Mouse (Mus musculus) MN1 (cell line): Measurements from ENCODE around the gene Clmn.

Experiments
- DNase-seq: peaks from one replicate; pipeline ENCODE4 v3.0.0-alpha.2; 2016; ENCODE audit warnings: low spot score

The Clmn gene

DNA sequence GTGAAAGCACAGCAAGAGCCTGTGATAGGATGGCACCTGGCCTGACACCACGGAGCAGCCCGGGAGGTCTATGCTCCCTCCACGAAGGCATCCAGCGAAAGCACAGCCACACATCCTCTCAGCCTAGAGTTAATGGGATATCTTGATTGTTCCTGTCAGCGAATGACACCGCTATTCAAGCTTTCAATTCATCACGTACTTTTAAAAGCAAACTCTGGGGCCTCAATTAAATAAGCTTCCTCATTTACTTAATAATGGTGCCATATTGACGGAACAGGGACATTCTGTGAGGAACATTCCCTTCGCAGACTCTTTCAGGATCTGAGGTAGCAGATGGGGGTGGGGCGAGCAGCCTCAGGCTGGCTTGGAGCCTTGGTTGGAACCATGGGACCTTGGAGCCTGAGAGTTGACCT, 14.7 kb upstream of the Clmn start:
- no peak for DNase-seq

DNA sequence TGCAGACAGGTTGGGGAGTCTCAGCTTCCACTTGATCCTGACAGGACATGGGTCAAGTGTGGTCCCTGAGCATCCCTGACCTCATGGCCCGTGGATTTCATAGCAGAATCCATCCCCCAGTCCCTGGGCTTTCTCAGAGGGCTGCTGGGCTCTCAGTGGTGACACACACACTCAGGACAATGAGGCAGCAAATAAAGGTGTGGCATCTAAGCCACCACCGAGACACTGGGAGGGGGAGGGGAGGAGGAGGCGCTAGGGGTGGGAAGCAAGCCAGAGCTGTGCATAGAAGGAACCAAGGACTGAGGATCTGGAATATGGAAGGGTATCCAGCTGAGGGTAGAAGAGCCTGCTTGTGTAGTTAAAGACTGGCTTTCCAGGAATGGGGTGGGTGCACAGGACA, 11.2 kb upstream of the Clmn start:
- DNase-seq: no peak

DNA sequence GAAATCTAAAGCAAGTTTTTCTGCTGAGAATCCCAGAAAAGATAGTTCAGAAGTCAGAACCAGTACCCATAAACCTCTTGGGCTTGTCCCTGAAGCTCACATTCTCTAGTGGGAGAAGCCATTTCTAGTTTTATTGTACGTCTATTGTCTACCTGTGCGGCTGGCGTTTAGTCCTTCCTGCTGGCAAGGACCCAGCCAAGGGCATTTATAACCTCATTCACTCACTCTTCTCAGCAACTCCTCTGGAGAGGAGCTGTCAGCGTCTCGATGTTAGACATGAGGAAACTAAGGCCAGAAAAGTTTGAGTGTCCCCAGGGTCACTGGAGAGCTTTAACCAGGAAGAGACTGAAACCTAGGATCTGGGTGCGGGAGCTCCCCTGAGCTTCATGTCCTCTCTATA, 7.1 kb upstream of the Clmn start:
- DNase-seq: no peak

DNA sequence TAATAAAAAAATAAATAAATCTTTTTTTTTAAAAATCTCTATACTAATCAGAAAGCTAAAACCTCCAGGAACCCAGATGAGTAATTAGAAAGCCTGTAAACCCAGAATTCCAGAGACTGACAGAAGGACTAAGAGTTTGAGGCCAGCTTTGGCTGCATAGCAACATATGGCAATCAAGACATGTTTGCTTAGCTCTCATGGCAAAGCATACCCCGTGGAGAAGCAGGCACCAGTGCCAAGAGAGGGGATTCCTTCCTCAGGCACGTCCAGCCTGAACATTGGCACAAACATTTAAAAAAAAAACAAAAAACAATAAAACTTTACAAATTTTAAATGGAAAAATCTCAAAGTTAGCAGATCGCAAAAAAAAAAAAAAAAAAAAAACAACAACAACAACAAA, 4.9 kb upstream of the Clmn start:
- DNase-seq: no peak

DNA sequence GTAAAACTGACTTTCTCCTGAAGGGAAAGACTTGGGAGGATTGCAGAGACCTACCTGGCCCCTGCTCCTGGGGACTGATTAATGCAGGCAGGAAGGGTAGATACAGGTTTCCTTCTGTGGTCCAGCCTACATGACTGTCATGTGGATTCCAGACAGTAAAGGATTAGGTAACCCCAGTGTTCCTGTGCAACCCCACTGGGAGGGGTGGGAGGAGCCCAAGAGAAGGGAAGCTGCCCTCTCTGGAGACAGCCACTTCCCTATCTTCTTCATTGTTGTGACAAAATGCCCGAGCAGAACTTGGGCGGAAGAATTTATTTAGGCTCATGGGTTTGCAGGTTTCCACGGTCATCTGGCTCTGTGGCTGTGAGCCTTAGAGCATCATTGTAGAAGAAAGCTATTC, 3.6 kb upstream of the Clmn start:
- no peak for DNase-seq

DNA sequence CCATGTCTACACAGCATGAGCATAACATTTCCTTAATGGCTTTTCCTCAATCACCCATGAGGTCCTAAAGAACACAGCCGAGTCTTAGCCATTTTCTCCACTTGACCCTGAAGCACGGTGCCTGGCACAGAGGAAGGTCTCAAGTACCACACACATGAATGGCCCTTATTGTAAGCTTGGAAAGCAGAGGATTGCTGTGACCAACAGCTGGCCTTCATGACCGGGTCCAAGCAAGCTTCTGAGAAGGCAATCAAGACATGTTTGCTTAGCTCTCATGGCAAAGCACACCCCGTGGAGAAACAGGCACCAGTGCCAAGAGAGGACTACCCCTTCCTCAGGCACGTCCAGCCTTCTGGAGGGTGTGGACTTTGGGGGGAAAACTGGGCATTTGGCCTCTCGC, 3.0 kb upstream of the Clmn start:
- DNase-seq: no peak

DNA sequence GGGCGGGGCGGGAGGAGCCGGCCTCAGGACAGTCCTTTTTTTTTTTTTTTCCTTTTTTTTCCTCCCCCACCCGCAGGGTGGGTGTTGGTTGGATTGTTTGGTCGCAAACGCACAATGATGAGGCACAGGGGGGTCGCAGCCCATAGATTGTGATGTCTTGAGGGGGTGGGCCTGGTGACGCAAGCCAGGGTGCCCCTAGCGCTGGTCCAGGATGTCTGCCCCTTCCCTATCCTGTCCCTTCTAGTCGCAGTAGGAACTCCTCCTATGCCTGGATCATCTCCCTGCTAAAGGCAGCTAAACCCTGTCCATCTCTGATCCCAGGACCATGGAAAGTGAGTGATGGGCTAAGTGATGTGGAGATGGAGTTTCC, 275 bp upstream of the Clmn start:
- peak; percentile 13 for DNase-seq

DNA sequence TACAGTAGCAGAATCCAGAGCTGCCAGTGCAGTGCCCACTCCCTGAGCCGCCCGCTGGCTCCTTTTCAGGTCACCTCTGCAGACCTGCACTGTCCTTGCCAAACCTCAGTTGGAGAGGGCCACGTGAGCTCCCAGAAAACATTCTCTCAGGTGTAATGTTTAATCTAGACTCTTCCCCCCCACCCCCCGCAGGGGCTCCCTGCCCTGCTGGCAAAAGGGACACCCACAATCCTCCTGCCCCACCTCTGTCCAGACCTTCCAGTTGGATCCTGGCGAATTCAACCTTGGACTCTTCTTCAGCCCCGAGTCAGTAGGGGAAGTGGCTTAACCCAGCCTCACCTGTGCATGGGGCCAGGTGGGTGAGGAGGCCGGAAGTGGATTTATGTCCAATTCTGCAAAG, 1.2 kb downstream of the Clmn start:
- no peak for DNase-seq

DNA sequence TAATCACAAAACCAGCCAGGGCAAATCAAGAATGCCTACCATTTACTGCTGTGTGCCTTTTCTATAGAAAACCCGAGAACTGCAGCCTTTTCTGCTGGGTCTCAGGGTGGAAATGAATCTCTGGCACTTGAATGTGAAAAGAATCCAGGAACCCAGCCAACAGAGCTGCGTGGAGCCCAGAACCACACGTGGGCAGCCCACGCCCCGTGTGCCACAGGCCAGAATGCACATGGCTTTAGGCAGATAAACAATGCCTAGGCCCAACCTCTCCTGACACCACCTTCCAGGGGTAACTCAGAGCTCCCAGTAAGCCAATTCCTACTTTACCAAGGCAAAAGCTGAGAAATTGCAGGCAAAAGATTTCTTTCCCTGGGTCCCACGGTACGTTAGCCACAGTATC, 5.7 kb downstream of the Clmn start:
- no peak for DNase-seq

DNA sequence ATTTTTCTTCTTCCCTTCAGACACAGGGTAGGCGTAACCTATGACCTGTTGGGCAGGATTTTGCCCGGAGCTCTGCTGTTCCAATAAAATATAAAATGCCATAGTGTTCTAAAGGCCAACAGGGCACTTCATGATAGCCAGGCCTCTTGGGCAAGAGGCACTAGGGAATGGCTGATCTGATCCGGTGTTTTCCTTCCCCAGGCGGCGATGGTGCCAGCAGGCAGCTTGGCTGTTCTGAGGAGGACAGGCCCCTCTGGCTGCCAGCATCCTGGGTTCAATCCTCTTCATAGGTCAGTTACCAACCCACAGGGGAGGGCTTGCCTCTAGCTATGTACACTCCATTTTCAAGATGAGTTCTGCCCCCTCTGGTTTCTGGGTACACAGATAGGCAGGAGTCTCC, 6.1 kb downstream of the Clmn start:
- no peak for DNase-seq

DNA sequence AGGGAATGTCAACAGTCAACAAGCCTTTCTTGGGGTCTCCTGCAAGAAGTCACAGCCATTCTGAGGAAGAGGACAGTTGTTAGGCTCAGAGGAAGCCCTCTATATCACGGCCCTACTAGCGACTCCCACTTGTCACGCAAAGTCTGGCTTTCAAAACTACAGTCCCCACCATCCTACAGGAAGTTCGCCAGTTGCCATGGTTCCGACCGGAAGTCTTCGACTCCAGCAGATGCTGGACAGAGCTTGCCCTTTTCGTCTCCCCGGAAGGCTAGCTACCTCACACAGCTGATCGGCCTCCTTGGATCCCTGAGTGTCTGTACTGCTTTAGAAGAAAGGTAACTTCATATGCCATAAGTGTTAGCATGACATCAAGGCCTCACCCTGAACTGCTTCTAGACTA, 7.3 kb downstream of the Clmn start:
- no peak for DNase-seq

DNA sequence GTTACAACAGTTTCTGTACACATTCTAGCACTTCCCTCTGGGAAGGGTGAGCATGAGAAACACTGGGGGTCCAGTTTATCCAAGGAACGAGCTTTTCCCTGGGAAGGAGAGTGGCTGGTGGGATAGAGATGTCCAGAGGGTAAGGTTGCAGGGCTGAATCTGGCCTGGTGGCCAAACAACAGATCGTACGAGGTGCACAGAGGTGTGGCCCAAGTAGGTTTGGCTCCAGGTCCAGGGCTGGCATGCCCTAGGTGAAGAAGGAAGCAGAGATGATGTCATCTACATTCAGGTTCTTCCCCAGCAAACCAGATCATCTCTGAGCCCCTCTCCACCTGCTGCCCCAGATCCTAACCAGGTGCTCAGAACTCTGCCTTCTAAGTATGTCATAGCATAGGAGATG, 8.3 kb downstream of the Clmn start:
- no peak for DNase-seq

DNA sequence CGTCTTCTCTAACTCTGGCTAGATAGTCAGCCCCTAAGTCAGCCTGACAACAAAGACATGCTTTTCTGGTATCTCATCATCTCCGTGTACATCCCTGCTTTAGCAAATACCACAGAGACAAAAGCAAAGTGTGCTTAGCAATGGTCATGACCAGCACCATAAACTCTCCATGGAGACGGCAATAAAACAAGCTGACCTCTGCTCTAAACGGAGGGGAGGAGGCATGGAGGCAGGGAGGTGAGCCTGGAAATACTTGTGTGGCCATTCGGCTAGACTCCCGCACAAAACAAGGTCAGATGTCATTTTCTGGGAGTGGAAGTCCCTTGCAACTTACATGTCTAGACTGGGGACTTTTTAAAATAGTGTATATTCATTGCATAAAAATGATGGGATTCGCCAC, 9.3 kb downstream of the Clmn start:
- DNase-seq: no peak

DNA sequence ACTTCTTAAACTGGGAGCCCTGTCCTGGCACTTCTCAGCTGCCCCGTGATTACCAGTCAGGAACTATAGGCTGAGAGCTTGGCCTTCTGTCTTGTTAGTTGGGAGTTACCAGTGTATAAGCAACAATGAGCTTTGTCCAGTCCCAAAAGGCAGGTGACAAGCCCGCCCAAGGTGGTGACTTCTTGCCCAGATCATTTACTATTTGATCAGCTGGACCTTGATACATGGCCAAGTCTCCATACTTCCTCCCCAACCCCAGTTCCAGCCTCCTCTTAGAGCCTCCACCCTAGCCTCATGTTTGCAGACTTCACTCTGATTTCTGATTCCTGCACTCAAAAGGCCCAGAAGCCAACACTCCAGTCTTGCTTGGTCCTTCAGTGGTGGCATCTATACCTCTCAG, 10.1 kb downstream of the Clmn start:
- no peak for DNase-seq

DNA sequence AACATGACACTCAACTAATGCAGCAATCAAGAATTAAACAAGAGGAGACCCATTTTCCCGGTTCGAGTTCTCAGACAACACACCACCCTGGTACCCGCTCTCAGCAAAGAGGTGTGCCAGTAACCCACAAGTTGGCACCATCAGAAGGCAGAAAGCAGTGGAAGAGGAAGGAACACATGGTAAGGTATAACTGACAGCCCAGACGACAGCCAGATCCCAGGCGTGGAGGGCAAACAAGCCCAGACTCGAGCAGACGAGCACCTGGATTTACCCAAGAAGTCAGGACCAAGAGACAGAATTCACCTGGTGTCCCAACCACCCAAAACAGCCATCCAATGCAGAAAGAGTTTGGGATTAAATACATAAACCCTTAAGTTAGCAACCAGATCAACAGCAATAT, 11.5 kb downstream of the Clmn start:
- DNase-seq: no peak

DNA sequence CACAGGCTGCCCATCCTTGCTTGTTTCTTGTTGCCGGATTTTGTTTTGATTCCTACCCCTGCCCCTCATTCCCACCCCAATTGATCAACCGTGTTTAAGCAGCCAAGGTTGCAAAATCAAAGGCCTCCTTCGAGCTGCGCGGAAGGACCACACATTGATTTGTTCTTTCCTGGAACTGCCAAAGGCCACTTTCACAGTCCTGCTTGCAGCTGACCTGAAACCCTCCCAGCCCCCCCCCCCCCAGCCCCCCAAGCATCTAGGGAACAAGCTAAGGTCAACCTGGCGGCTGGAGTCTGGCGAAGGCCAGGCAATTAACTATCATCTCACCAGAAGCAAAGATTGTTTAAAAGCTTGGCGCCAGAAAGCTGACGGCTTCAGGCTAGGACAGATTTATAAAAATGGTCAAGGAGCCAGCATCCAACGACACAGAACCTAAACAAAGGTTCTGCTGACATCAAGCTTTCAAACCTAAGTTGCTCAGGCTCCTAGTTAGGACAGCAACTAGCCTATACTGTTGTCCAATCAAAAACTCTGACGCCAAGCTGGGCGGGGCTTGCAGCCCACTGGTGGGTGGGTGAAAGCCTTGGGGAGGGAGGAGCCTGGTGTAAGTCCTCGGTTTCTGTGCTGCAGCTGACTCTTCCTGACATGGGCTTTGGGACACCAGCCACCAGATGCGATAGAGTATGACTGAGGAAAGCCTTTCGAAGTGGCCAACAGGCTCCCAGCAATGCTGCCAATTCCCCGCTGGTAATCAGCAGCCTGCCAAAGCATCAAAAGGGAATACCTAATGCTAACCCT, 13.0 kb downstream of the Clmn start:
- no peak for DNase-seq

DNA sequence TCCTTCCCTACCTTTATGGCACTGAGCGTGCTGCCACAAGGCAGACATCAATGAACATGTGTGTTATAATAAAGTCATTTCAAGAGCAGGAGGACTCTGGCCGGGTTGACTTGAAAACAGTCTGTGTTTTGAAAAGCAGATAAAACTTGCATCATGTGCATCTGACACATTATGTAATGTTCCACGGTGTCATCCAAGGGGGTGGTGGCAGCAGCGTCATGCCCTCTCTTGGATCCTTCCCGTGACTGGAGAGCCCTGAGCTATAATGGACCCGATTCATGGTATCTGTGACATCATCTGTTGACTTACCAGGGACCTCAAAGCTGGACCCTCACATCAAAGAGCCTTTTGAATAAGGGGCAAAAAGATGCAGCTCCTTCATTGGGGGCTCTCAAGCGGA, 14.8 kb downstream of the Clmn start:
- DNase-seq: no peak

DNA sequence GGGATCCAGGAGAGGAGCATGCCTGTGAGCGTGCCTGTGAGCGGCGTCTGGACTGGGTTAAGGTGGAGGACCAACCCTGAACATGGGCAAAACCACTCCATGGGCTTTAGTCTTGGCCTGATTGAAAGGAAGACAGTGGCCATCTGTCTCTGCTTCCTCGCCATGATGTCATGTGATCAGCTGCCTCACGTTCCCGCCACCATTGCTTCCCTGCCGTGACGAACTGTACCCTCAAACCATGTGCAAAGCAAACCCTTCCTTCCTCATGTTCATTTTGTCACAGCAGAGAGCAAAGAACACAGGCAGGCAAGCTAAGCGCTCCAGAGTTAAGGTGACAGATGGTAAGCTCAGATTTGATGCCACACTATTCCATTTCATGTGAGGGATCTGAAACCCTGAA, 16.2 kb downstream of the Clmn start:
- DNase-seq: no peak

DNA sequence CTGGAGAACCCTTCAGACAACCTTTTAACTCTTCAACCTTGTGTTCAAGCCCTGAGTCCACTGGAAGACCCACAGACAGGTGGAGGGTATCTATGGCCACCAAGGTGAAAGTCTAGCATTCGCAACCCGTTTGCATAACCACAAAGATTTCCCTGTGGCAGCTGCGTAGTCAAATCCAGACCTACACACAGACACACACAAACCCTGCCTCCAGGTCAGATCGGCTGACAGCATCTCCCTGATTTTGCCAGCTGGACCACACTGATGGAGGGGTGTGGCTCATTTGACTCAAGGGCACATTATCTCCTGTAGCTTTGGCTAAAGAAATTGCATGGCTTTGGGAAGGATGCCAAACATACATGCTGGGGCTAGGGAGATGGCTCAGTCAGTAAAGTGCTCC, 17.6 kb downstream of the Clmn start:
- DNase-seq: peak; percentile 14

DNA sequence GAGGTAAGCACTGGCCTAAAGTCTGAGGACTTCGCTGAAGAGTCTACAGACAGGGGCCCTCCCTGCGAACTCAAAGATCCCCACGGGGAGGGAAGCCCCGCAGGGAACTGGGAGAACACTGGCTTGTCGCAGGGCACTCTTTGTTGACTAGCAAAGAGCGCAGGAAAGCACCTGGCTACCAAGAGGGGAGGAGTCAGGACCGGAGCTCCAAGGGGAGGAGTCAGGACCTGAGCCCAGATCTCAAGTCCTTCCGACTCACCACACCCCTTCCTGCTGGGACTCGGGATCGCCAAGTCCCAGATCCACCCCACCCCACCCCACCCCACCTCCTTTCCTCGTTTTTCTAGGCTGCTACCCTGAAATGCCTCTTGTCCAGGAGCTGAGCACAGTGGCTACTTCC, 19.2 kb downstream of the Clmn start:
- DNase-seq: peak; percentile 53

DNA sequence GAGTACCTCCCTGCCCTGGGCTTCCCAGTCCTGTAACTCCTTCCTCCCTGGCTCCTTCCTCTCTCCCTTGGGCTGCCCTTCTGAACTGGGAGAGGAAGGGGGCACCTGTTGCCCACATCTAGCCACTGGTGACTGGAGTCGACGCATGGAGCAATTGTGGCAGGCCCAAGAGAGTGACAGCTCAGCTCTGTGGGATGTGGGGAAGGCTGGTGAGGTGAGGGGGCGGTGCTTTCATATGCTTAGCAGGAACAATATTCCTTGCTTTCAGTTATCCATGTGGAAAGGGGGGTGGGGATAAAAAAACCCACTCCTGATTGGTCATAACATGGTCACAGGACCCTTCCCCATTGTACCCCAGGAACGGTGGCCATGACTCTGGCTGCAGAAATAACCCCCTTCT, 19.9 kb downstream of the Clmn start:
- no peak for DNase-seq

DNA sequence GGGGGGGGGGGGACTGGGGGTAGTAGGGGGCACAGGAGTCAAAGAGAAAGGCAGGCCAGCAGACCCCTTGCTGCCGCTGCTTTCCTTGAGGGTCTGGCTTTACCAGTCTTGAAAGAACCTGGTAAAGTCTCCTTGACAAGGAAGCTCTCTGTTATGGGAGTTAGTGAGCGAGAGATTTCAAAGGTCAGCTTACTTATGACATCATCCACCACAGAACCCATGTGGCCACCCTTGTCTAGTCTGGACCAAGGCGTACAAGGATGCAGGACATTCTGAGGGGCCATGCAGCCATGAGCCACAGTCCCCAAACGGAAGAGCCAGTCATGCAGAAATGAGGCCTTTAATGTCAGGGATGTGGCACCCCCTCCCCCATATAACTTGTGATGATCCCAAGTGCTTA, 20.6 kb downstream of the Clmn start:
- DNase-seq: no peak

DNA sequence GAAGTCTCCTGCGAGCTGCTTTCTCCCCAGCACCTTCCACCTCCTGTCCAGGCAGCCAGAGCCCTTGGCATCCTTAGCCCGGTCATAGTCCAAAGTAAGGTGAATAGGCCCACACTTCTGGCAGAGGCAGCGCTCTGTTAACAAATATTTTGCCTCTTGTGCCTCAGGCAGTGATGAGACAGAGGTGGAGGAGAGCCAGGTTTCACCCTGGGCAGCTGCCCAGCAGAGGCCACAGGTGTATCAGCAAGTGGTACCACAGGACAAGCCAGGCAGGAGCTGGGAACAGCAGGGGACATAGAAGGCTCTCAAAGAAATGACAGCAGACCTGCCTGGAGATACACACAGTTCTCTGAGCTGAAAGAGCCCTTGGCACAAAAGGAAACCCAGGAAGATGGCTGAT, 23.6 kb downstream of the Clmn start:
- no peak for DNase-seq

DNA sequence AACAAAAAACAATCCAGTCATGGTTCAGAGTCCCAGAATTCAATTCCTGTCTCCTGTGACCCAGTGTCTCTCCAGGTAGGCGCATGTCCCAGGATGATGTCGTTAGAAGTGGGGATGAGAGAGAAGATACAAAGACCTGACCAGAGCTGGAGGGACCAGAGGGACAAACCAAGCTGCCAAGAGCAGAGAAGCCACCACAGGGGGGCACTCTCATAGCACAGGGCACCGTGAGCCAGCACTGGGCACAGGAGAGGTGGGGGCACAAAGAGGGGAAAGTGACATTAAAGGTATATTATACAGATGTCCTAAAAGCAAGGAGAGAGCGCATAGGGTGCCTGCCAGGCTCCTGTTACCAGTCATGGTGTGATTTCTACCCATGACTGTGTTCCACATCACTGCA, 25.9 kb downstream of the Clmn start:
- DNase-seq: peak; percentile 21

DNA sequence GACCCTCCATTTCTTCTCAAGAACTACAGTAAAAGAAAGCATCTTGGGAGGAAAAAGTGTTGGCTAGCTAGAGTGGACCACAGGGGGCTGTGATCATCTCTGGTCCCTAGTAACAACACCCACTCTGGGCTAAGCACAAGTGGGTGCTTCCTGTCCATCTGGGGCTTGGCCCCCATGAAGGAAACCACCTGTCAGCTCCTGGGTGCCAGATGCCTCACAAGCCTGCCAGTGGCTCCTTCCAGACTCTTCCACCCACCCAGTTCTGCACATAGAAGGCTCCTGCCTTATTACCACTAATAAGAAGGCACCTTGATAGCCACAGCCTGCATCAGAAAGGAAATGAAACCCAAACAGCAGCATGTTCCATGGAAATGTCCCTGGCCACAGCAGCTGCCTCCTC, 26.4 kb downstream of the Clmn start:
- no peak for DNase-seq
